Mouse (Mus musculus): ENCODE measurements at regions not wholly inside any gene's neighbourhood (a gene's known extent, or its start where the extent isn't known, plus 50 kb on each side); places are given as distances from the start of the nearest gene placed in this dataset.

DNA sequence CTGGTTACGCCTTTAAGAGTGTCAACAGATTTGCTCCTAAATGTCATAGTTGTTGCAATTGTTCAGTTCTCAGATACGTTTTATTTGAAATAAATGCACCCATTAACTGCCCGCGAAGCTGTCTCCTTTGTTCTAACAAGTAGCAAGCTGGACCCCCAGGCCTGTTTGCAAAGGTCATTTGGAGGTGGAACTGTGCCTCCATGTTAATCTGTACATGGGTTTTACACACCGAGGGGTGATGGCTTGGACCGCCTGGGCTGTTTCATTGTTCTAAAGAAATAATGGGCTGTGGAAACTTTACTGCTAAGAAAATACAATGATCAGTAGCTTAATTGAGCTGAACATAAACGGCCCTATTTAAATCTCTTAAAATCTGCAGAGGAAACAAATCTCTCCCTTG is 178.8 kb downstream of the Klf6 start:
- peak; percentile 20 for DNase-seq (ENCODE audit: low spot score)
- WGBS = 44% methylated on average over 7 of the region's 7 CpGs
- TF ChIP-seq CTCF (IDR thresholded peaks at IDR 0.05; ENCODE audit: low read depth) = no peak
- ATAC-seq = no peak
- Histone ChIP-seq H3K4me2 (ENCODE audit: low read depth, low read length) (no peak overlapping the region), H3K27me3 (ENCODE audit: insufficient read depth, low read length) (no peaks in the 10 kb centered on the region), H3K4me3 (ENCODE audit: low read length) (no peak overlapping the region), H3K27ac (no peak overlapping the region), H3K36me3 (ENCODE audit: insufficient read depth, low read length) (no peaks in the 10 kb centered on the region), H3K9ac (replicated peaks; ENCODE audit: low read length) (no peak overlapping the region), H3K4me1 (ENCODE audit: insufficient read depth, low read length) (no peaks in the 10 kb centered on the region), H3K9me3 (ENCODE audit: low read length) (no peaks in the 10 kb centered on the region)

DNA sequence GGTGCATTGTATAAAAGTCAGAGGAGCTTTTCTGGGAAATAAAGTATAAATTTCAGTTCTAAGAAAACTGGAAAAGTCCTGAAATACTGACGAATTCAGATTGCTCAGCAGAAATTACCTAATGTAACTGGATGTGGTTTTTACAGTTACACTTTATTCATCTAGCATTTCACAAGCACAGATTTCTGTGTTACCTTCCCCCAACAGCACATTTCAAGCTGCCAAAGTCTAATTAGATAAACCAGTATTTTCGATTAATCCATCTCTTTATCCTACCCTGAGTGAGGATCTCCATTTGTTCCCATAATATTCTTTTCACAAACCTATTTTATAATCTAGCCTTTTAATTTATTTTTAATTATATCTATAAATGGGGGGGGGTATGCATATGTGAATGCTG is 179.4 kb downstream of the Klf6 start:
- H3K9me3 ChIP-seq (ENCODE audit: low read length) = no peaks in the 10 kb centered on the region
- WGBS = 83% methylated on average over 2 of the region's 2 CpGs
- DNase-seq (ENCODE audit: low spot score) (no peak), ATAC-seq (no peak)
- no peak for TF ChIP-seq CTCF (IDR thresholded peaks at IDR 0.05; ENCODE audit: low read depth)
- no peaks in the 10 kb centered on the region for H3K27me3 ChIP-seq (ENCODE audit: insufficient read depth, low read length)
- H3K27ac ChIP-seq = no peak overlapping the region
- H3K4me3 ChIP-seq (ENCODE audit: low read length) = no peak overlapping the region
- no peaks in the 10 kb centered on the region for H3K4me1 ChIP-seq (ENCODE audit: insufficient read depth, low read length)
- no peak overlapping the region for H3K9ac ChIP-seq (replicated peaks; ENCODE audit: low read length)
- no peaks in the 10 kb centered on the region for H3K36me3 ChIP-seq (ENCODE audit: insufficient read depth, low read length)
- no peak overlapping the region for H3K4me2 ChIP-seq (ENCODE audit: low read depth, low read length)

DNA sequence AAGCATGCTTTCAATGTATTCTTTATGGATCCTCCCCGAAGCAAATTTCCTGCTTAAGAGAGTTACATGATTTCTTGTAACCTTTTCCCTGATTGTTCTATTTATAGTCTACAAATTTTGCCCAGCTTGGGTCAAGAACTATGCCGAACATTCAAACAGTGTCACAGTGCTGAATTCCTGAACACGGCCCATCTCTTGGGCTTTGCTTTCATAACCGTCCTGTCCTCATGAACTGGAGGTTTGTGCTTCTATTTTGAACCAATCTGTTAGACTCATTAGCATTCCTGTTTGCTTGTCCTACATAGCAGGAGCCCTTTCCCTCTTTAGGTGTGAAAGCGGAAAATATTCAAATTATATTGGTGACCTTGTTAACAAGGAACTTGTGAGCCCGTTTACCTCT is 181.2 kb downstream of the Klf6 start:
- H3K27ac ChIP-seq = no peak overlapping the region
- H3K4me1 ChIP-seq (ENCODE audit: insufficient read depth, low read length) = no peaks in the 10 kb centered on the region
- ATAC-seq (no peak), DNase-seq (ENCODE audit: low spot score) (no peak)
- no peaks in the 10 kb centered on the region for H3K9me3 ChIP-seq (ENCODE audit: low read length)
- H3K27me3 ChIP-seq (ENCODE audit: insufficient read depth, low read length) = no peaks in the 10 kb centered on the region
- H3K4me2 ChIP-seq (ENCODE audit: low read depth, low read length) = no peak overlapping the region
- no peak for TF ChIP-seq CTCF (IDR thresholded peaks at IDR 0.05; ENCODE audit: low read depth)
- no peak overlapping the region for H3K9ac ChIP-seq (replicated peaks; ENCODE audit: low read length)
- H3K4me3 ChIP-seq (ENCODE audit: low read length) = no peak overlapping the region
- no peaks in the 10 kb centered on the region for H3K36me3 ChIP-seq (ENCODE audit: insufficient read depth, low read length)
- 74% methylated on average over 6 of the region's 6 CpGs for WGBS

- TF ChIP-seq CTCF (IDR thresholded peaks at IDR 0.05; ENCODE audit: low read depth) = no peak
- Histone ChIP-seq H3K9me3 (ENCODE audit: low read length) (no peaks in the 10 kb centered on the region), H3K4me2 (ENCODE audit: low read depth, low read length) (no peak overlapping the region), H3K27ac (no peak overlapping the region), H3K9ac (replicated peaks; ENCODE audit: low read length) (no peak overlapping the region), H3K27me3 (ENCODE audit: insufficient read depth, low read length) (no peaks in the 10 kb centered on the region), H3K4me3 (ENCODE audit: low read length) (no peak overlapping the region), H3K36me3 (ENCODE audit: insufficient read depth, low read length) (no peaks in the 10 kb centered on the region), H3K4me1 (ENCODE audit: insufficient read depth, low read length) (0 out of 2 replicates have a peak, but pooled peaks cover 5% of the 10 kb centered on the region)
- DNase-seq (ENCODE audit: low spot score) (peak; percentile 55), ATAC-seq (no peak)
- WGBS = 19% methylated on average over 6 of the region's 6 CpGs
Observed at GRCm38 (mm10) chr13:6059515-6060228, 198.4 kb downstream of the Klf6 start.

DNA sequence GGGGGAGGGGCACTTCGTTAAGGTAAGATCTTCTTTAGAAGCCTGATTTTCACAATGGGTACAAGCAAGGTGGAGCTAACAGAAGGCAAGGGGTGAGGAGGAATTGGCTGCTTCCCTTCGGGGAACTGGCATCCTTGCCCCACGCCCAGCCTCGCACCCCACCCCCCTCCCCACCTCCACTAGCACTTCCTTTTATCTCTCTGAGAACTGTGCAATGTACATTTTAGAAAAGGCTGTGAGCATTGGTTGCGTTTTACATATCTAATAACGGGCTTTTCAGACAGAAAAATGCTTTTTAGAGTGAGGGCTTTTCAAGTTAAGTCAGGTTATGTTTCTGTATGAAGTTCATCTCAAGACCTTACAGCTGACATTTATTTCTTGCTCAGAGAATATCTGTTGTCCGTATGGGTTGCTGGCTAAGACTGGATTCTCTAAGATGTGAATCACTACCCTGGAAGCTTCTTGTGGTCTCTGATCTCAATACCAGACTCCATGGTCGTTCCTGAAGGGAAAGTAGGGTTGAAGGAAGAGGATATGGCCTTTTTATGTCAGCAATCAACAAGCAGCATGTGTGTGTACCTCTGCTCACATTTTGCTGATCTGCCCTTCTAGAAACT is 199.1 kb downstream of the Klf6 start:
- no peak overlapping the region for H3K4me2 ChIP-seq (ENCODE audit: low read depth, low read length)
- no peak overlapping the region for H3K9ac ChIP-seq (replicated peaks; ENCODE audit: low read length)
- H3K9me3 ChIP-seq (ENCODE audit: low read length) = no peaks in the 10 kb centered on the region
- no peaks in the 10 kb centered on the region for H3K36me3 ChIP-seq (ENCODE audit: insufficient read depth, low read length)
- H3K27me3 ChIP-seq (ENCODE audit: insufficient read depth, low read length) = no peaks in the 10 kb centered on the region
- ATAC-seq = no peak
- H3K4me3 ChIP-seq (ENCODE audit: low read length) = no peak overlapping the region
- TF ChIP-seq CTCF (IDR thresholded peaks at IDR 0.05; ENCODE audit: low read depth) = no peak
- 0 out of 2 replicates have a peak, but pooled peaks cover 5% of the 10 kb centered on the region for H3K4me1 ChIP-seq (ENCODE audit: insufficient read depth, low read length)
- WGBS = 58% methylated on average over 8 of the region's 8 CpGs
- DNase-seq (ENCODE audit: low spot score) = no peak
- H3K27ac ChIP-seq = no peak overlapping the region

DNA sequence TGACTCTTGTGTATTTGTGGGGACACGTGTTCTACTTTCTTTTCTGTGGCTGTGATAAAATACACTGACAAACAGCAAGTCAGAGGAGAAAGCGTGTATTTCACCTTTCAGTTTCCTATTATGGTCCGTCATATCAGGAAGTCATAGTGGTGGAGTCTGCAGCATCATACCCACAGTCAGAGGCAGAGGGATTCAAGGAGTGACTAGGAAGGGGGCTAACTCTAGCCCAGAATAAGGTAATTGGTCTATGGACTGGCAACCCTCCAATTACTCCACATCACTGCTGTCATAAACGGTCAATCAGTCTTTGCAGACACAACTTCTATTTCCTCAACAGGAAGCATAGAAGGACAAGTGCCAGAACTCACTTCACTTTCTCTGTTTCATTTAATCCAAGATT is 201.0 kb downstream of the Klf6 start:
- 87% methylated on average over 4 of the region's 4 CpGs for WGBS
- Histone ChIP-seq H3K27me3 (ENCODE audit: insufficient read depth, low read length) (no peaks in the 10 kb centered on the region), H3K9me3 (ENCODE audit: low read length) (no peaks in the 10 kb centered on the region), H3K27ac (no peak overlapping the region), H3K9ac (replicated peaks; ENCODE audit: low read length) (no peak overlapping the region), H3K4me1 (ENCODE audit: insufficient read depth, low read length) (0 out of 2 replicates have a peak, but pooled peaks cover 5% of the 10 kb centered on the region), H3K4me3 (ENCODE audit: low read length) (no peak overlapping the region), H3K4me2 (ENCODE audit: low read depth, low read length) (no peak overlapping the region), H3K36me3 (ENCODE audit: insufficient read depth, low read length) (no peaks in the 10 kb centered on the region)
- no peak for ATAC-seq
- no peak for DNase-seq (ENCODE audit: low spot score)
- TF ChIP-seq CTCF (IDR thresholded peaks at IDR 0.05; ENCODE audit: low read depth) = no peak

Data from hindbrain, postnatal 0 days (tissue).